Mouse (Mus musculus) spleen, postnatal 14 days (tissue): ENCODE results near the gene Rpf2.

Source experiments
- DNase-seq, 2 experiments: peaks; one replicate each; pipeline ENCODE4 v3.0.0; 2021 to 2022; ENCODE audit warnings: low spot score in 2 of 2

The Rpf2 gene

GRCm38 (mm10) chr10:40246374-40247165, at the start of gene Rpf2:
TSS of gene Rpf2 (minus strand) at chr10:40247036.
- DNase-seq: peak; percentile 48 to 68

GRCm38 (mm10) chr10:40292640-40293039, 45.8 kb upstream of the Rpf2 start:
- DNase-seq: no peak

GRCm38 (mm10) chr10:40286767-40287166, 39.9 kb upstream of the Rpf2 start:
- DNase-seq: no peak

GRCm38 (mm10) chr10:40285571-40285970, 38.7 kb upstream of the Rpf2 start:
- no peak for DNase-seq

- DNase-seq: no peak
Measured at GRCm38 (mm10) chr10:40284997-40285396, 38.2 kb upstream of the Rpf2 start.

- DNase-seq: no peak
Measured at GRCm38 (mm10) chr10:40284179-40284831, 37.5 kb upstream of the Rpf2 start.

- no peak for DNase-seq
Measured at GRCm38 (mm10) chr10:40283636-40284035, 36.8 kb upstream of the Rpf2 start.

GRCm38 (mm10) chr10:40281565-40281964, 34.7 kb upstream of the Rpf2 start:
- DNase-seq: no peak

GRCm38 (mm10) chr10:40278317-40278716, 31.5 kb upstream of the Rpf2 start:
- no peak for DNase-seq

- DNase-seq: no peak
Measured at GRCm38 (mm10) chr10:40275991-40276390, 29.2 kb upstream of the Rpf2 start.

- no peak for DNase-seq
Measured at GRCm38 (mm10) chr10:40273938-40274337, 27.1 kb upstream of the Rpf2 start.

GRCm38 (mm10) chr10:40271216-40271615, 24.4 kb upstream of the Rpf2 start:
- no peak for DNase-seq

- DNase-seq: no peak
Measured at GRCm38 (mm10) chr10:40264920-40265319, 18.1 kb upstream of the Rpf2 start.

GRCm38 (mm10) chr10:40263691-40264090, 16.9 kb upstream of the Rpf2 start:
- DNase-seq: no peak

GRCm38 (mm10) chr10:40262200-40262599, 15.4 kb upstream of the Rpf2 start:
- DNase-seq: no peak

- no peak for DNase-seq
Measured at GRCm38 (mm10) chr10:40260305-40260704, 13.5 kb upstream of the Rpf2 start.

- DNase-seq: no peak
Measured at GRCm38 (mm10) chr10:40259542-40259941, 12.7 kb upstream of the Rpf2 start.

GRCm38 (mm10) chr10:40258976-40259375, 12.1 kb upstream of the Rpf2 start:
- peak in 1 of 2 experiments; percentile 31 for DNase-seq

GRCm38 (mm10) chr10:40258401-40258966, 11.6 kb upstream of the Rpf2 start:
- DNase-seq: peak; percentile 30 to 66

GRCm38 (mm10) chr10:40257414-40258255, 10.8 kb upstream of the Rpf2 start, which contains the start of gene Gtf3c6:
TSS of gene Gtf3c6 (minus strand) at chr10:40258108.
- DNase-seq: peak; percentile 85 to 93

GRCm38 (mm10) chr10:40256716-40257115, 9.9 kb upstream of the Rpf2 start:
- DNase-seq: peak; percentile 25 to 38

- DNase-seq: no peak
Measured at GRCm38 (mm10) chr10:40250969-40251368, 4.1 kb upstream of the Rpf2 start.
